Mouse (Mus musculus) gastrocnemius, postnatal 14 days (tissue): ENCODE measurements around the gene Pcnx2. TPM values are rescaled to one million over a fixed set of nuclear protein-coding genes. Genes with fewer than 3 reads are reported as not detected.

Source experiments
- DNase-seq: peaks from one replicate; pipeline ENCODE4 v3.0.0; 2021; ENCODE audit warnings: mixed read lengths
- intact Hi-C: fragments of 180-260 bp; cut with DNase I; formaldehyde crosslinking; loops from one replicate; pipeline ENCODE4 v1.15.1; 2025; ENCODE audit warnings: low total_unique reads
- total RNA-seq, 2 experiments: library from RNA; stranded (reverse); gene quantifications; 2 replicates each; pipeline ENCODE4 v1.2.3; 2021

Pcnx2 gene
- total RNA-seq, 2 experiments from 2014 or later = 0.23 to 0.35 TPM

GRCm38 (mm10) chr8:125776800-125777199 is 121.3 kb downstream of the Pcnx2 start:
- DNase-seq = no peak
- intact Hi-C loops = no loop called here

GRCm38 (mm10) chr8:125776314-125776713 is 121.8 kb downstream of the Pcnx2 start:
- intact Hi-C loops = no loop called here
- no peak for DNase-seq

GRCm38 (mm10) chr8:125775031-125775430 is 123.1 kb downstream of the Pcnx2 start:
- intact Hi-C loops = no loop called here
- no peak for DNase-seq

GRCm38 (mm10) chr8:125773281-125773803 is 124.8 kb downstream of the Pcnx2 start:
- no peak for DNase-seq
- intact Hi-C loops = no loop called here

GRCm38 (mm10) chr8:125772300-125772699 is 125.8 kb downstream of the Pcnx2 start:
- intact Hi-C loops = no loop called here
- no peak for DNase-seq

- no peak for DNase-seq
- intact Hi-C loops = no loop called here
These were observed 130.0 kb downstream of the Pcnx2 start for GRCm38 (mm10) chr8:125768079-125768478.

GRCm38 (mm10) chr8:125763066-125763786 is 134.9 kb downstream of the Pcnx2 start:
- DNase-seq = no peak
- intact Hi-C loops = no loop called here

GRCm38 (mm10) chr8:125759022-125759421 is 139.1 kb downstream of the Pcnx2 start:
- peak; percentile 18 for DNase-seq
- intact Hi-C loops = no loop called here

GRCm38 (mm10) chr8:125757106-125757496 is 141.0 kb downstream of the Pcnx2 start:
- DNase-seq = no peak
- intact Hi-C loops = no loop called here

- intact Hi-C loops = no loop called here
- DNase-seq = no peak
These were observed 141.6 kb downstream of the Pcnx2 start for GRCm38 (mm10) chr8:125756391-125757105.

GRCm38 (mm10) chr8:125755896-125756295 is 142.2 kb downstream of the Pcnx2 start:
- intact Hi-C loops = no loop called here
- no peak for DNase-seq

GRCm38 (mm10) chr8:125750846-125751245 is 147.3 kb downstream of the Pcnx2 start:
- intact Hi-C loops = no loop called here
- no peak for DNase-seq

GRCm38 (mm10) chr8:125747390-125747789 is 150.7 kb downstream of the Pcnx2 start:
- intact Hi-C loops = no loop called here
- no peak for DNase-seq

- intact Hi-C loops = no loop called here
- no peak for DNase-seq
These were observed 153.1 kb downstream of the Pcnx2 start for GRCm38 (mm10) chr8:125744914-125745576.

- intact Hi-C loops = no loop called here
- no peak for DNase-seq
These were observed 155.7 kb downstream of the Pcnx2 start for GRCm38 (mm10) chr8:125742406-125742805.

- DNase-seq = no peak
- intact Hi-C loops = no loop called here
These were observed 156.3 kb downstream of the Pcnx2 start for GRCm38 (mm10) chr8:125741855-125742254.

- DNase-seq = no peak
- intact Hi-C loops = no loop called here
These were observed 156.7 kb downstream of the Pcnx2 start for GRCm38 (mm10) chr8:125741377-125741776.

- intact Hi-C loops = no loop called here
- no peak for DNase-seq
These were observed 157.5 kb downstream of the Pcnx2 start for GRCm38 (mm10) chr8:125740655-125741054.

- DNase-seq = no peak
- intact Hi-C loops = no loop called here
These were observed 159.2 kb downstream of the Pcnx2 start for GRCm38 (mm10) chr8:125738956-125739355.
